ENCODE assay signal across 17 mouse cellular contexts in genomic region chr9:86692251-86692650, GRCm38 (mm10). TPM values are rescaled to one million over a fixed set of nuclear protein-coding genes. Genes with fewer than 3 reads are reported as not detected.
"Had no signal": no experiment of that assay in that cellular context is flagged by ENCODE, and none has a peak within 500 bp of the region (broad histone marks: within the 10 kb centered on the region; RNA-seq: fewer than 3 reads in every experiment).

No protein-coding gene starts in this region.

- DNase-seq: lung, adult 2 months; lung, postnatal 14 days; lung, postnatal 36 days; right cerebral cortex, postnatal 14 days; thymus, adult 2 months; thymus, postnatal 25 days; thymus, postnatal 4 days had no signal

- H3K4me2 ChIP-seq: lung, embryonic 15.5 days; midbrain, embryonic 11.5 days; midbrain, embryonic 13.5 days; midbrain, embryonic 15.5 days; neural tube, embryonic 12.5 days; stomach, embryonic 15.5 days had no signal

- H3K4me1 ChIP-seq: lung, embryonic 15.5 days; neural tube, embryonic 12.5 days had no signal

- H3K9ac ChIP-seq: lung, embryonic 15.5 days; midbrain, embryonic 13.5 days; midbrain, embryonic 15.5 days; neural tube, embryonic 12.5 days; stomach, embryonic 15.5 days had no signal

- ATAC-seq: lung, postnatal 0 days; midbrain, embryonic 13.5 days; midbrain, embryonic 15.5 days had no signal

- H3K36me3 ChIP-seq: lung, embryonic 15.5 days; midbrain, embryonic 13.5 days; midbrain, embryonic 15.5 days; neural tube, embryonic 12.5 days; stomach, embryonic 15.5 days had no signal

- H3K9me3 ChIP-seq: lung, embryonic 15.5 days; megakaryocyte, embryonic 14.5 days; midbrain, embryonic 13.5 days; midbrain, embryonic 15.5 days; neural tube, embryonic 12.5 days; stomach, embryonic 15.5 days had no signal

- H3K27ac ChIP-seq: lung, embryonic 15.5 days; macrophage; midbrain, embryonic 13.5 days; midbrain, embryonic 15.5 days; neural tube, embryonic 12.5 days; stomach, embryonic 15.5 days; stomach, postnatal 0 days had no signal

- H3K27me3 ChIP-seq: lung, embryonic 15.5 days; midbrain, embryonic 13.5 days; midbrain, embryonic 15.5 days; stomach, embryonic 15.5 days had no signal

- H3K4me3 ChIP-seq: lung, embryonic 15.5 days; megakaryocyte, embryonic 14.5 days; midbrain, embryonic 13.5 days; midbrain, embryonic 15.5 days; neural tube, embryonic 12.5 days; stomach, embryonic 15.5 days had no signal

RNA-seq across cellular contexts. Expression of gene Prss35, which starts 51.2 kb away (rescaled TPM):
- polyA plus RNA-seq: macrophage had no signal
